Mouse (Mus musculus): ENCODE results near the gene Ptpa.

- TF ChIP-seq CTCF (IDR thresholded peaks at IDR 0.05; ENCODE audit: control insufficient read depth, insufficient read depth, insufficient read length) (no peak), USF1 (IDR thresholded peaks at IDR 0.05; ENCODE audit: low read depth) (no peak), FOSL1 (IDR thresholded peaks at IDR 0.05; ENCODE audit: insufficient read depth, low read length, poor library complexity, severe bottlenecking) (no peak)
These were observed 3.3 kb downstream of the Ptpa start for GRCm38 (mm10) chr2:30419112-30419511.

Data from C2C12 (cell line).